Mouse (Mus musculus) erythroid progenitor cell, adult 5-6 weeks (primary cell): ENCODE results near the gene Cilp2. TPM values are rescaled to one million over a fixed set of nuclear protein-coding genes. Genes with fewer than 3 reads are reported as not detected.

Experiments used
- ATAC-seq: replicated peaks from 2 replicates; pipeline ENCODE4 v1.8.0; 2016; ENCODE audit warnings: moderate number of reproducible peaks, mild to moderate bottlenecking, moderate TSS enrichment, inconsistent platforms; ENCODE audit not compliant: poor library complexity, low FRiP score, severe bottlenecking
- total RNA-seq, 2 experiments: library from RNA; stranded (forward) in 1 of 2; stranded (reverse) in 1 of 2; fragments of 150-400 nt in 1 of 2; fragments of 186-747, 209-891 nt in 1 of 2; gene quantifications; 2 replicates each; pipeline versions ENCODE4 v1.2.3 to v1.2.4; 2015 to 2017; ENCODE audit warnings: low replicate concordance in 2 of 2

The Cilp2 gene
- total RNA-seq, 2 experiments from 2014 or later = not detected

DNA sequence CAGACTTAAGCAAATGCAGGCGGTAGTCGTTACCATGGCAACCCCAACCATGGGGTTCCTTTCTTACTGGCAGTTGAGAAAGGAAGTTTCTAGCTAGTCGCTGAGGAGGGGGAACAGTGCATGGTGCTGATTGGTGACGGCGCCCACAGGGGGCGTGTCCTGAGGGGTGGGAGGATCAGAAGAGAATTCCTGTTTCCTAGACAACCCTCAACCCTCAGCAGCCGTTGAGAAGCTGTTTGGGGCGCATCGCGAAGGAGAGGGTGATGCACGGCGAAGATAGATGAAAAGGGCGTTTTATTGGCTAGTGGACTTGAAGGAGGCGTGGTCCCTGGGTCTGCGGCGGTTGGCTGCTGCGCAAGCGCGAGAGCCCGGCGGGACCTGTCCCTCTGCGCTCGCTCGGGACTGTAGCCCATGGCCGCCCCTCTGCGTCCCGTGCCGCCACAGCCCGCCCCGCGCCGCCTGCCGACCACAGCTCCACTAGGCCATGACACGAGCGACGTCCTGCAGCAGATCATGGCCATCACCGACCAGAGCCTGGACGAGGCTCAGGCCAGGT, 55.1 kb downstream of the Cilp2 start, which contains the start of gene Pbx4:
Pbx4 (plus strand) TSS at position 194 of the 556 bp plus-strand sequence.
- peak; percentile 96 for ATAC-seq

Other genes starting within 250 kb of the Cilp2 start
- not detected in 2 replicates for gene Zfp964, start 233.2 kb downstream of the Cilp2 start, total RNA-seq (2015; ENCODE audit: low replicate concordance)
- not detected in 2 replicates for gene Zfp964, start 233.2 kb downstream of the Cilp2 start, total RNA-seq (2017; ENCODE audit: low replicate concordance)
- 14.1 and 14.3 TPM in 2 replicates for gene Zfp869, start 177.0 kb downstream of the Cilp2 start, total RNA-seq (2015; ENCODE audit: low replicate concordance)
- gene Zfp869, start 177.0 kb downstream of the Cilp2 start, total RNA-seq (2017; ENCODE audit: low replicate concordance) = 6.6 and 24.6 TPM in 2 replicates
- 3.4 and 16.6 TPM in 2 replicates for gene Zfp963, start 137.7 kb downstream of the Cilp2 start, total RNA-seq (2015; ENCODE audit: low replicate concordance)
- 7.1 and 8.5 TPM in 2 replicates for gene Zfp963, start 137.7 kb downstream of the Cilp2 start, total RNA-seq (2017; ENCODE audit: low replicate concordance)
- gene Gm20422, start 112.8 kb downstream of the Cilp2 start, total RNA-seq (2015; ENCODE audit: low replicate concordance) = not detected in 2 replicates
- gene Gm20422, start 112.8 kb downstream of the Cilp2 start, total RNA-seq (2017; ENCODE audit: low replicate concordance) = not detected in 2 replicates
- 7.9 and 12.6 TPM in 2 replicates for gene Atp13a1, start 96.5 kb downstream of the Cilp2 start, total RNA-seq (2015; ENCODE audit: low replicate concordance)
- gene Atp13a1, start 96.5 kb downstream of the Cilp2 start, total RNA-seq (2017; ENCODE audit: low replicate concordance) = 12.3 and 13.7 TPM in 2 replicates
- 21.3 and 37.3 TPM in 2 replicates for gene Zfp866, start 96.5 kb downstream of the Cilp2 start, total RNA-seq (2015; ENCODE audit: low replicate concordance)
- gene Zfp866, start 96.5 kb downstream of the Cilp2 start, total RNA-seq (2017; ENCODE audit: low replicate concordance) = 37.1 and 60.5 TPM in 2 replicates
- gene Gmip, start 79.0 kb downstream of the Cilp2 start, total RNA-seq (2015; ENCODE audit: low replicate concordance) = 8.4 and 24.1 TPM in 2 replicates
- gene Gmip, start 79.0 kb downstream of the Cilp2 start, total RNA-seq (2017; ENCODE audit: low replicate concordance) = 5.5 and 16.6 TPM in 2 replicates
- gene Lpar2, start 65.3 kb downstream of the Cilp2 start, total RNA-seq (2015; ENCODE audit: low replicate concordance) = 0.42 TPM in 1 of 2 replicates, not detected in the other
- gene Lpar2, start 65.3 kb downstream of the Cilp2 start, total RNA-seq (2017; ENCODE audit: low replicate concordance) = not detected in 2 replicates
- 4.2 TPM in 1 of 2 replicates, not detected in the other for gene Pbx4, start 55.2 kb downstream of the Cilp2 start, total RNA-seq (2015; ENCODE audit: low replicate concordance)
- gene Pbx4, start 55.2 kb downstream of the Cilp2 start, total RNA-seq (2017; ENCODE audit: low replicate concordance) = 2.1 and 8.2 TPM in 2 replicates
- gene Tssk6, start 14.5 kb upstream of the Cilp2 start, total RNA-seq (2015; ENCODE audit: low replicate concordance) = not detected in 2 replicates
- gene Tssk6, start 14.5 kb upstream of the Cilp2 start, total RNA-seq (2017; ENCODE audit: low replicate concordance) = not detected in 2 replicates
- gene Ndufa13, start 14.9 kb upstream of the Cilp2 start, total RNA-seq (2015; ENCODE audit: low replicate concordance) = 20.5 and 29.6 TPM in 2 replicates
- 29.0 and 40.8 TPM in 2 replicates for gene Ndufa13, start 14.9 kb upstream of the Cilp2 start, total RNA-seq (2017; ENCODE audit: low replicate concordance)
- not detected in 2 replicates for gene Yjefn3, start 15.0 kb upstream of the Cilp2 start, total RNA-seq (2015; ENCODE audit: low replicate concordance)
- not detected in 2 replicates for gene Yjefn3, start 15.0 kb upstream of the Cilp2 start, total RNA-seq (2017; ENCODE audit: low replicate concordance)
- 42.8 and 46.9 TPM in 2 replicates for gene Gatad2a, start 108.7 kb upstream of the Cilp2 start, total RNA-seq (2015; ENCODE audit: low replicate concordance)
- gene Gatad2a, start 108.7 kb upstream of the Cilp2 start, total RNA-seq (2017; ENCODE audit: low replicate concordance) = 47.5 and 48.0 TPM in 2 replicates
- gene Mau2, start 155.0 kb upstream of the Cilp2 start, total RNA-seq (2015; ENCODE audit: low replicate concordance) = 27.2 and 35.3 TPM in 2 replicates
- 39.1 and 39.2 TPM in 2 replicates for gene Mau2, start 155.0 kb upstream of the Cilp2 start, total RNA-seq (2017; ENCODE audit: low replicate concordance)
- 15.9 and 20.1 TPM in 2 replicates for gene Sugp1, start 155.1 kb upstream of the Cilp2 start, total RNA-seq (2015; ENCODE audit: low replicate concordance)
- gene Sugp1, start 155.1 kb upstream of the Cilp2 start, total RNA-seq (2017; ENCODE audit: low replicate concordance) = 21.0 and 24.9 TPM in 2 replicates
- 1.3 TPM in 1 of 2 replicates, not detected in the other for gene Tm6sf2, start 185.2 kb upstream of the Cilp2 start, total RNA-seq (2015; ENCODE audit: low replicate concordance)
- not detected in 2 replicates for gene Tm6sf2, start 185.2 kb upstream of the Cilp2 start, total RNA-seq (2017; ENCODE audit: low replicate concordance)
- not detected in 2 replicates for gene Hapln4, start 195.8 kb upstream of the Cilp2 start, total RNA-seq (2015; ENCODE audit: low replicate concordance)
- gene Hapln4, start 195.8 kb upstream of the Cilp2 start, total RNA-seq (2017; ENCODE audit: low replicate concordance) = not detected in 2 replicates
- gene Ncan, start 233.2 kb upstream of the Cilp2 start, total RNA-seq (2015; ENCODE audit: low replicate concordance) = not detected in 2 replicates
- not detected in 2 replicates for gene Ncan, start 233.2 kb upstream of the Cilp2 start, total RNA-seq (2017; ENCODE audit: low replicate concordance)
- gene Nr2c2ap, start 243.6 kb upstream of the Cilp2 start, total RNA-seq (2015; ENCODE audit: low replicate concordance) = 8.3 TPM in 1 of 2 replicates, not detected in the other
- gene Nr2c2ap, start 243.6 kb upstream of the Cilp2 start, total RNA-seq (2017; ENCODE audit: low replicate concordance) = 2.3 TPM in 1 of 2 replicates, not detected in the other